ENCODE assay signal across 8 mouse cellular contexts in the genomic region with DNA sequence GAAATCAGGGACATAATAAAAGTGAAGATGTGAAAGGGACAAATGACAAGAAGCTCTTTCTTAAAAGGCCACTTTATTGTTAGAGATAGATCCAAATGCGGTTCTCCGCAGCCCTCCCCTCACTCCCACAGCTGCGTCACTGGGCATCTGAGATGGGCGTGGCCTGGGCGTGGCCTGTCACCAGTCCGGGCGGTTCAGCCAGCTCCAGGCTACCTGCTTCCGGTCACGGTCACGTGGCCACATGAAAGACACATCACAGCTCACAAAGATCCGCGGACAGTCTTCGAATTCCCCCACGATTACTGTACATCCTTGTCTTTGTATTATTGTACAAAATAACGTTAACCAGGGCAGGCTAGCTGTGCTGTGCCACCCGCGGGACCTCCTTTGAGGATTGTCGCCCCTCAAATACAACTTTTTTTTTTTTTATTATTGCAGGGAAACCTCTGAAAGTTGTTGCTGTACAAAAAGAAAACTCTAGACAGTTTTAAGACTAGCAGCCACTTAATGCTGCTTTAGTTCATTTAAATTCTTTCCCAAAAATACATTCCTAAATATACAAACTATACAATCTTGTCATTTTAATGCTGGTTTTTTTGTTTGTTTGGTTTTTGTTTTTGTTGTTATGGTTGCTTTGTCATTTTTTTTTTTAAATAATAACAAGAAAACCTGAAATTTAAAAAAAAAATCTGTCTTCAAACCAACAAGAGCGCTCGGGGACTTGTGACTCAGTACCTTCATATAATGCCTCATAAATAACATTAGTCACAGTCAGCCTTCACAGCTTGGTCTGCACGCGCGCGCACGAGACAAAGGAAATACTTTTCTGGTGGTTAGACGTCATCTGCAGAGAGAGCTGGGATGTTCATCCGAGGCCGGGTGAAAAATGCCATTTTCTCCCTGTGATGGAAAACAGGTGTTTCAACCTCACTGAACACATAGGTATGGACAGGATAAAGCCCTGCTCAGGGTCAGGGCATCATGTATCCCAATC. TPM values are rescaled to one million over a fixed set of nuclear protein-coding genes. Genes with fewer than 3 reads are reported as not detected.
DNase-seq lines count a peak whose midpoint lies in the region; ATAC-seq and TF ChIP-seq lines count a peak whose summit lies in the region.

No protein-coding gene starts in this region.

- no peaks in the 10 kb centered on the region for H3K36me3 ChIP-seq in hindbrain, embryonic 11.5 days (ENCODE audit: control insufficient read depth, insufficient read depth, low read length)
- peaks cover 5% of the 10 kb centered on the region for H3K36me3 ChIP-seq in lung, embryonic 16.5 days (ENCODE audit: control insufficient read depth, insufficient read depth, low read length)
- H3K36me3 ChIP-seq in thymus, adult 2 months (ENCODE audit: control insufficient read depth, insufficient read depth, low read length) = no peaks in the 10 kb centered on the region

- WGBS in hindbrain, embryonic 11.5 days = 22% methylated on average over 28 of the region's 28 CpGs
- 25% methylated on average over 28 of the region's 28 CpGs for WGBS in lung, embryonic 16.5 days
- WGBS in thymus, adult 2 months = 7% methylated on average over 28 of the region's 28 CpGs

- peak overlapping the region; percentile 44 for H3K4me2 ChIP-seq in hindbrain, embryonic 11.5 days (replicated peaks; ENCODE audit: low read depth, low read length)
- H3K4me2 ChIP-seq in lung, embryonic 16.5 days (ENCODE audit: low read depth, low read length) = peak overlapping the region; percentile 58

- TF ChIP-seq CTCF in thymus, adult 2 months (IDR thresholded peaks at IDR 0.05; ENCODE audit: borderline replicate concordance, control insufficient read depth, extremely low read depth, insufficient read depth, low read length, poor library complexity) = no peak

- H3K4me3 ChIP-seq in hindbrain, embryonic 11.5 days (ENCODE audit: low read depth, low read length) = 0 out of 2 replicates have a peak overlapping the region, but pooled peaks have one; percentile 6
- peak overlapping the region; percentile 42 for H3K4me3 ChIP-seq in lung, embryonic 16.5 days (ENCODE audit: low read length)
- peak overlapping the region; percentile 37 for H3K4me3 ChIP-seq in thymus, adult 2 months (ENCODE audit: control insufficient read depth, insufficient read depth, low read length)

- peak; percentile 73 for ATAC-seq in frontal cortex, adult (ENCODE audit: low TSS enrichment)
- ATAC-seq in hindbrain, embryonic 11.5 days (ENCODE audit: low FRiP score) = peak; percentile 84
- peak; percentile 92 for ATAC-seq in lung, embryonic 16.5 days (ENCODE audit: low read depth)

- H3K9ac ChIP-seq in hindbrain, embryonic 11.5 days (ENCODE audit: low read depth, low read length) = peak overlapping the region; percentile 37; the same call in 1 of the 2 replicates
- H3K9ac ChIP-seq in lung, embryonic 16.5 days (ENCODE audit: low read length) = peak overlapping the region; percentile 52

- H3K27me3 ChIP-seq in hindbrain, embryonic 11.5 days (ENCODE audit: control insufficient read depth, insufficient read depth, low read length) = no peaks in the 10 kb centered on the region
- H3K27me3 ChIP-seq in lung, embryonic 16.5 days (ENCODE audit: control insufficient read depth, insufficient read depth, low read depth, low read length) = no peaks in the 10 kb centered on the region
- no peaks in the 10 kb centered on the region for H3K27me3 ChIP-seq in thymus, adult 2 months (ENCODE audit: control insufficient read depth, insufficient read depth, low read length)

- peak overlapping the region; percentile 47; the same call in 1 of the 2 replicates for H3K27ac ChIP-seq in hindbrain, embryonic 11.5 days (ENCODE audit: low read depth, low read length)
- H3K27ac ChIP-seq in lung, embryonic 16.5 days (ENCODE audit: low read length) = no peak overlapping the region; the same call in 1 of the 2 replicates
- H3K27ac ChIP-seq in thymus, adult 2 months (ENCODE audit: control insufficient read depth, insufficient read depth, low read length) = no peak overlapping the region

- no peak for TF ChIP-seq POLR2A in thymus, adult 2 months (IDR thresholded peaks at IDR 0.05; ENCODE audit: control insufficient read depth, extremely low read depth, insufficient read depth, low read length, poor library complexity)

- peak; percentile 67 for DNase-seq in MEL-GATA-1-ER (ENCODE audit: extremely low read depth, low read depth)
- peak; percentile 85 for DNase-seq in cerebellum, adult 9-10 months
- peak; percentile 93 for DNase-seq in hindbrain, embryonic 11.5 days (ENCODE audit: low spot score)
- peak; percentile 88 for DNase-seq in layer of hippocampus, adult 9-11 months
- DNase-seq in ovary, adult 18-20 months (ENCODE audit: low spot score) = peak; percentile 88
- DNase-seq in thymus, adult 2 months = peak; percentile 82

- H3K9me3 ChIP-seq in hindbrain, embryonic 11.5 days (ENCODE audit: control insufficient read depth, low read length) = no peaks in the 10 kb centered on the region
- no peaks in the 10 kb centered on the region for H3K9me3 ChIP-seq in lung, embryonic 16.5 days (ENCODE audit: control insufficient read depth, low read length)

- no peaks in the 10 kb centered on the region; the same call in 1 of the 2 replicates for H3K4me1 ChIP-seq in hindbrain, embryonic 11.5 days (replicated peaks; ENCODE audit: control insufficient read depth, insufficient read depth, low read length)
- H3K4me1 ChIP-seq in lung, embryonic 16.5 days (replicated peaks; ENCODE audit: control insufficient read depth, insufficient read depth, low read length) = peaks cover 4% of the 10 kb centered on the region
- peaks cover 5% of the 10 kb centered on the region for H3K4me1 ChIP-seq in thymus, adult 2 months (replicated peaks; ENCODE audit: control insufficient read depth, insufficient read depth, low read length)

RNA-seq across cellular contexts. Expression of a gene that starts 4.3 kb away (rescaled TPM):
- 106 and 116 TPM in 2 replicates for polyA plus RNA-seq in hindbrain, embryonic 11.5 days (2014; fragmentation: Nextera tagmentation; extraction: Ambion mirVana)
- 70.9 and 74.9 TPM in 2 replicates for polyA plus RNA-seq in lung, embryonic 16.5 days (2015; fragmentation: Nextera tagmentation; extraction: Ambion mirVana)
- 15.8 and 16.2 TPM in 2 replicates for polyA plus RNA-seq in thymus, adult 2 months (2012; rRNA removed)

RNA-seq across cellular contexts. Expression of a gene that starts 40.0 kb away (rescaled TPM):
- 4.5 and 4.6 TPM in 2 replicates for polyA plus RNA-seq in hindbrain, embryonic 11.5 days (2014; fragmentation: Nextera tagmentation; extraction: Ambion mirVana)
- not detected in 2 replicates for polyA plus RNA-seq in lung, embryonic 16.5 days (2015; fragmentation: Nextera tagmentation; extraction: Ambion mirVana)
- 0.11 and 0.15 TPM in 2 replicates for polyA plus RNA-seq in thymus, adult 2 months (2012; rRNA removed)
